Mouse (Mus musculus) G1E (cell line): ENCODE results near the gene Gpr153. TPM values are rescaled to one million over a fixed set of nuclear protein-coding genes. Genes with fewer than 3 reads are reported as not detected.

Experiments used
- ATAC-seq: 2 replicates; pipeline ENCODE4 v1.8.0; 2016; ENCODE audit warnings: mild to moderate bottlenecking; ENCODE audit not compliant: insufficient number of reproducible peaks, poor library complexity, low FRiP score, severe bottlenecking; ENCODE audit errors: extremely low read depth
- DNase-seq: peaks from one replicate; pipeline ENCODE4 v3.0.0; 2012; ENCODE audit warnings: low spot score
- H3K27me3 ChIP-seq: 2 replicates; pipeline ENCODE4 v1.6.1; 2012; ENCODE audit warnings: mild to moderate bottlenecking, low read length, inconsistent platforms; ENCODE audit not compliant: insufficient read depth
- H3K36me3 ChIP-seq: replicated peaks from 2 replicates; pipeline ENCODE3; 2012; ENCODE audit warnings: mild to moderate bottlenecking, inconsistent platforms
- H3K4me1 ChIP-seq: 2 replicates; pipeline ENCODE4 v1.6.1; 2012; ENCODE audit warnings: low read depth, low read length, inconsistent platforms, mixed read lengths; ENCODE audit not compliant: insufficient read depth
- H3K4me3 ChIP-seq: 2 replicates; pipeline ENCODE4 v1.5.1; 2012; ENCODE audit warnings: low read depth, mild to moderate bottlenecking, inconsistent platforms, low read length, moderate library complexity, mixed read lengths
- H3K9me3 ChIP-seq: replicated peaks from 2 replicates; pipeline ENCODE4 v1.6.1; 2012; ENCODE audit warnings: inconsistent platforms
- CTCF ChIP-seq: IDR thresholded peaks from 2 replicates; pipeline ENCODE4 v1.5.1; 2012; ENCODE audit warnings: low read depth, low read length, inconsistent platforms, mixed read lengths
- GATA1 ChIP-seq: IDR thresholded peaks from 2 replicates; pipeline ENCODE4 v1.6.1; 2012; ENCODE audit warnings: borderline replicate concordance, low read length, inconsistent platforms, mixed read lengths
- GATA2 ChIP-seq: IDR thresholded peaks from 2 replicates; pipeline ENCODE4 v1.6.1; 2012; ENCODE audit warnings: low read depth, low read length, inconsistent platforms, borderline replicate concordance
- POLR2AphosphoS5 ChIP-seq: IDR thresholded peaks from 2 replicates; pipeline ENCODE4 v1.6.1; 2012; ENCODE audit warnings: low read depth, low read length, inconsistent platforms; ENCODE audit not compliant: insufficient replicate concordance
- TAL1 ChIP-seq: conservative IDR thresholded peaks from 2 replicates; pipeline ENCODE4 v1.6.1; 2012; ENCODE audit warnings: low read depth, low read length, inconsistent platforms, mixed read lengths
- polyA plus RNA-seq: library from polyadenylated mRNA; stranded (reverse); fragments of >175 nt; gene quantifications from 2 replicates; pipeline ENCODE4 v1.2.3, GENCODE M21; 2012
- total RNA-seq, 2 experiments: library from RNA; stranded (forward) in 1 of 2; stranded (reverse) in 1 of 2; fragments of 200-1000 nt in 1 of 2; fragments of >200 nt in 1 of 2; fragmentation: Nextera tagmentation in 1 of 2; gene quantifications; 2 replicates each; pipeline ENCODE4 v1.2.3; 2014 to 2017

Gpr153 gene
- total and polyA plus RNA-seq, 3 experiments: 0.05 to 0.09 TPM; not detected in 1

DNA sequence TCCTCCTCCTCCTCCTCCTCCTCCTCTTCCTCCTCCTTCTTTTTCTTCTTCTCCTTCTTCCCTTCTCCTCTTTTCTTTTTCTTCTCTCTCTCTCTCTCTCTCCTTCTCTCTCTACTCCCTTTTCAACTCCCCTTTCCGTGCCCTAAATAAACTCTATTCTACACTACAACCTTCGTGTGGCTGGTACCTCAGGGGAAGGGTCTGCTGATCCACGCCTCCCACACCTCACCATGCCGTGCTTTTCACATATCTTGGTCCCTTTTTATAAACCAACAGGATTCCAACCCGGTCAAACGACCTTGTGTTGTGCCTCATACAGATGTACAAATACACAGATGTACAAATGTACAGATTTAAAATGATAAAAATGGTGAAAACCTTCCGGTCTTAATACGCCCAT is 22.3 kb downstream of the Gpr153 start:
- peaks cover 37% of the 10 kb centered on the region for H3K4me1 ChIP-seq

GRCm38 (mm10) chr4:152296874-152297861 is 23.1 kb downstream of the Gpr153 start, which contains the start of gene Icmt:
Gene Icmt (plus strand): TSS chr4:152297227.
- DNase-seq (peak; percentile 94), ATAC-seq (peak; percentile 77)
- H3K4me1 ChIP-seq: peaks cover 39% of the 10 kb centered on the region
- H3K4me3 ChIP-seq: peak within 1 kb of the TSS; percentile 96
- H3K9me3 ChIP-seq: no peaks in the 10 kb centered on the region
- H3K36me3 ChIP-seq: peaks cover 37% of the 10 kb centered on the region
- H3K27me3 ChIP-seq: peaks cover 2% of the 10 kb centered on the region; the same call in 1 of the 2 replicates
- TF ChIP-seq CTCF: no peak
- no peak for TF ChIP-seq POLR2AphosphoS5
- no peak for TF ChIP-seq GATA1
- TF ChIP-seq TAL1: no peak
- no peak for TF ChIP-seq GATA2

More for the DNA sequence above, 22.3 kb downstream of the Gpr153 start:
- no peak for ATAC-seq
- no peak for TF ChIP-seq CTCF
- TF ChIP-seq TAL1: no peak
- no peak for TF ChIP-seq GATA2
- TF ChIP-seq GATA1: no peak
- no peak for TF ChIP-seq POLR2AphosphoS5
- no peaks in the 10 kb centered on the region for H3K9me3 ChIP-seq
- DNase-seq: no peak
- H3K27me3 ChIP-seq: peaks cover 2% of the 10 kb centered on the region; the same call in 1 of the 2 replicates
- H3K4me3 ChIP-seq: peak overlapping the region; percentile 96
- H3K36me3 ChIP-seq: peaks cover 29% of the 10 kb centered on the region

DNA sequence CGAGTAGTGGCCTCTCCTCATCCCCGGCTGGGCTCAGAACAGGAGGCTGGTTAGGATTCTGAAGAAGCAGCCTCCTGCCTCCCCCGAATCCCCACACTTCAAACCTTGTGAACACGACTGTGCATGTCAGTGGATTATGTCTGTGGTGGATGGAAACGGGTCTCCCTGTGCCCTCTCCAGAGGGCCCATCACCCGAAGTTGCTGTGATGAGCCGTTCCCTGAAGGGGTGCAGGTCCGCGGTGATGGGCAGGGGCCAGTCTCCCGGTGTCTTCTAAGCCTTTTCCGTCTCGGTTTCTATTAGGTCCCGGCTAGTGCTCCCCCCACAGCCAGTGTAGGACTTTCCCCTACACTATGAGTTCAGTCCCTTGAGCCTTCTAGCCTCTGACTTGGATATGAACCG is 24.8 kb downstream of the Gpr153 start:
- H3K4me3 ChIP-seq: peak overlapping the region; percentile 47; the same call in 1 of the 2 replicates
- DNase-seq: no peak
- peaks cover 54% of the 10 kb centered on the region for H3K36me3 ChIP-seq

GRCm38 (mm10) chr4:152300375-152300774 is 26.3 kb downstream of the Gpr153 start:
- Histone ChIP-seq H3K4me1 (peaks cover 36% of the 10 kb centered on the region), H3K9me3 (no peaks in the 10 kb centered on the region), H3K27me3 (no peaks in the 10 kb centered on the region), H3K4me3 (no peak overlapping the region), H3K36me3 (peaks cover 69% of the 10 kb centered on the region)
- TF ChIP-seq CTCF (no peak), TAL1 (no peak), GATA1 (no peak), POLR2AphosphoS5 (no peak), GATA2 (no peak)
- ATAC-seq (no peak), DNase-seq (no peak)

More for the DNA sequence above, 24.8 kb downstream of the Gpr153 start:
- TF ChIP-seq GATA1 (no peak), POLR2AphosphoS5 (no peak), GATA2 (no peak), TAL1 (no peak), CTCF (no peak)
- Histone ChIP-seq H3K4me1 (peaks cover 40% of the 10 kb centered on the region), H3K27me3 (no peaks in the 10 kb centered on the region), H3K9me3 (no peaks in the 10 kb centered on the region)
- ATAC-seq: no peak

DNA sequence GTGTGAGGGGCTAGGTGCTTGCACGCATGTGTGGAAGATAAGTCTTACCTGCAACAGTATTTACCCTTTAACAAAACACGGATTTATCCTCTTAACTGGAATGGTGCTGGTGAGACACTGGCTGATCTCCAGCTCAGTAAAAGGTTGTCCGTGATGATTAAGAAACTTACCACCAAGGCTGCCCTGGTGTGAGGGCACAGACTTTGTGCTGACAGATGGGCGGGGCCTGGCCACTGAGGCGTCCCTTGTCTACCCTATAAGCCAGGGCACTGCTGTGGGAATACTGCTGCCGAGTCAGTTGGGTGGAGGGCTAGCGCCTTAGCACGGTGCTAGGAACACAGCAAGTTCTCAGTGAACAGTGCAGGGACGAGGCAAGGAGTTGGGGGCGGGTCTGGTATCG is 28.0 kb downstream of the Gpr153 start:
- Histone ChIP-seq H3K9me3 (no peaks in the 10 kb centered on the region), H3K36me3 (peaks cover 84% of the 10 kb centered on the region), H3K4me1 (peaks cover 24% of the 10 kb centered on the region), H3K27me3 (no peaks in the 10 kb centered on the region), H3K4me3 (no peak overlapping the region)
- TF ChIP-seq POLR2AphosphoS5: no peak
- TF ChIP-seq CTCF: no peak
- TF ChIP-seq GATA1: no peak
- TF ChIP-seq GATA2: no peak
- TF ChIP-seq TAL1: no peak
- DNase-seq (no peak), ATAC-seq (no peak)

DNA sequence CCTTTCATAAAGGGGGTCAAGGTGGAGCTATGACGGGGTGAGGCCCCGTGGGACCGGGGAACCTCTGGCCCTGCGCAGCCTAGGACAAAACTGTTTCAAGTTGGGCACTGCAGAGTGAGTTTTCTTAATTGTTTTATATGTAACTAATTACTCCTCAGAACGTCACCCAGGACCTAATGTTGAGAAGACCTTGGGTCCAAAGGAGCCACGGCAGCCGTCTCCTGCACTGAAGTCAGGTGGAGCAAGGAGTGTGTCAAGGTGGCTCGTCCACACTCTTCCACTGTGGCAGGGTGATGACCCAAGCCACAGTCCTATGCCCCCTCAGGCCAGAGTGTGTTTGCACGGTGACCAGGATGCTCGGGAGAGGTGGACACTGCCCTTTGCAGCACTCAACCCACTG is 29.1 kb downstream of the Gpr153 start:
- ATAC-seq: no peak
- Histone ChIP-seq H3K36me3 (peaks cover 94% of the 10 kb centered on the region), H3K27me3 (no peaks in the 10 kb centered on the region)

More for the DNA sequence above, 29.1 kb downstream of the Gpr153 start:
- DNase-seq: no peak
- TF ChIP-seq POLR2AphosphoS5 (no peak), GATA2 (no peak), GATA1 (no peak), CTCF (no peak), TAL1 (no peak)
- Histone ChIP-seq H3K9me3 (no peaks in the 10 kb centered on the region), H3K4me3 (no peak overlapping the region), H3K4me1 (peaks cover 17% of the 10 kb centered on the region)
